Mouse (Mus musculus): Measurements from ENCODE around the gene Plagl2. TPM values are rescaled to one million over a fixed set of nuclear protein-coding genes. Genes with fewer than 3 reads are reported as not detected.

Plagl2 gene
- total RNA-seq, 1 experiment from 2014 or later = 7.0 TPM

GRCm38 (mm10) chr2:153208149-153208548, 33.1 kb downstream of the Plagl2 start:
- no peak for ATAC-seq (ENCODE audit: extremely low read depth, insufficient number of reproducible peaks, low FRiP score, poor library complexity, severe bottlenecking)

DNA sequence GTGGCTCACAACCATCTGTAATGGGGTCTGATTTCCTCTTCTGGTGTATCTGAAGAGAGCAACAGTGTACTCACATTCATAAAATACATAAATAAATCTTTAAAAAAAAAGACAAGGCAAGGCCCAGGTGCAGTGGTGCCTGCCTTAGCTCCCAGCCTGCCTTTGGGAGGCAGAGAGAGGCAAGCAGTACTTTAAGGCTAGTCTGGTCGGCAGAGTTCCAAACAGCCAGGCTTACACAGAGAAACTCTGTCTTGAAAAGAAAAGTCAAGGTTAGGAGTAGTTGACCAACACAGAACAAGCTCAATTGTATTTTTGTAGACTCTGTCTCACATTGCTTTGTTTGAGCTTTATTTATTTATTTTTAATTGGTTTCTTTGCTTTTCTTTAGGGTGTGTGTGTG, 38.5 kb downstream of the Plagl2 start:
- no peak for ATAC-seq (ENCODE audit: extremely low read depth, insufficient number of reproducible peaks, low FRiP score, poor library complexity, severe bottlenecking)

DNA sequence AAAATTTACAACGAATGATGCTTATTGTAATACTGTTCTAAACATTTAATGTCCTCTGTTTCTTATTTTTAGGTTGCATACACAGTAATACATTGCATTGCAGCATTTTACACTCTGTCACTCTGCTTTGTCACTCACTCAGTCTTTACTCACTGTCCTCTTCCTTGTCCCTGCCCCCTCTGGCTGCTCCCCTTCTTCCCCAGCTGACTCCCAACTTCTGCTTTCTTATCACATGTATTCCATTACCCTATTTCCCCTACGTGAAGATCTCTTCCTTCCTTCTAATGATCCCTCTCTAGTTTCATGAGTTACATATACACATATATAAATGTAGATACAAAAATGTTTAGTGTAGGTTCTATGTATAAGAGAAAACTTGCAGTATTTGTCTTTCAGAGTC, 42.1 kb downstream of the Plagl2 start:
- 0 out of 2 replicates have a peak, but pooled peaks have one; percentile 13 for ATAC-seq (ENCODE audit: extremely low read depth, insufficient number of reproducible peaks, low FRiP score, poor library complexity, severe bottlenecking)

DNA sequence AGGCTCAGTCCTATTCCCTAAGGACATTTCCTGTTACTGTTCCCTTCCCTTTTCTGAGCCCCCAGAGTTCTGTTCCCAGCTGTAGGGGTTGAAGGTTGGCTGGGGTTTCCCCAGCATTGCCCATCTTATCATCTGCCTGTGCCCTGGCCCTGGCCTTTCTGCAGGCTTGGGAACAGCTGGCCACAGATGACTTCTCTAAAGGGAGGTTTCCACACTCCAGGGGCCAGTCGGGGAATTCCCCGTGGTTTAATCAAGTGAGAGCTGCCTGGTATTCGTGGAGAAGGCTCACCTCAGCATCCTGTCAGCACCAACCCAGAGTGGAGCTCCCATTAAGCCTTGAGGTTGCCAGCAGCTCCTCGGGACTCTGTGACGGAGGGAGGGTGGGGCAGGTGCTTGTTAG, 42.7 kb downstream of the Plagl2 start:
- ATAC-seq (ENCODE audit: extremely low read depth, insufficient number of reproducible peaks, low FRiP score, poor library complexity, severe bottlenecking) = no peak

GRCm38 (mm10) chr2:153194255-153194654, 47.0 kb downstream of the Plagl2 start:
- no peak for ATAC-seq (ENCODE audit: extremely low read depth, insufficient number of reproducible peaks, low FRiP score, poor library complexity, severe bottlenecking)

DNA sequence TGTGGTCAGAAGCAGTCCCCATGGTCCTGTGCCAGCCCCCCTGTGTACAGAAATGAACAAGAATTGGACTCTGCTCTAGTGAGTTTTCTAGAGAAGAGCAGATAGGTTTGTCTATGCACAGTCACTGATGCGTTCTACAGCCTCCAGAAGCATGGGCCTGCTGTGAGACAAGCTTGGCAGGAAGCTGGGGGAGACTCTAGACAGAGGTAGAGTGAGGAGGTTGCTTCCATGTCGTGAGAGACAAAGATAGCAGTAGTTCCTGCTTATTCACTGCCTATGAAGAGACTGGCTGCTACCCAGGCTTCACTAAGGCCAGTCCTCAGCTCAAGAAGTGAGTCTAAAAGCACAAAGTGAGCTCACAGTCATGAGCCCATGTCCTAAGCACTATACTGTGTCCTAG, 50.0 kb downstream of the Plagl2 start:
- no peak for ATAC-seq (ENCODE audit: extremely low read depth, insufficient number of reproducible peaks, low FRiP score, poor library complexity, severe bottlenecking)

- ATAC-seq (ENCODE audit: extremely low read depth, insufficient number of reproducible peaks, low FRiP score, poor library complexity, severe bottlenecking) = no peak
These were observed 53.4 kb downstream of the Plagl2 start for GRCm38 (mm10) chr2:153187848-153188247.

- no peak for ATAC-seq (ENCODE audit: extremely low read depth, insufficient number of reproducible peaks, low FRiP score, poor library complexity, severe bottlenecking)
These were observed 55.0 kb downstream of the Plagl2 start for GRCm38 (mm10) chr2:153186176-153186591.

GRCm38 (mm10) chr2:153179961-153180360, 61.3 kb downstream of the Plagl2 start:
- ATAC-seq (ENCODE audit: extremely low read depth, insufficient number of reproducible peaks, low FRiP score, poor library complexity, severe bottlenecking) = no peak

DNA sequence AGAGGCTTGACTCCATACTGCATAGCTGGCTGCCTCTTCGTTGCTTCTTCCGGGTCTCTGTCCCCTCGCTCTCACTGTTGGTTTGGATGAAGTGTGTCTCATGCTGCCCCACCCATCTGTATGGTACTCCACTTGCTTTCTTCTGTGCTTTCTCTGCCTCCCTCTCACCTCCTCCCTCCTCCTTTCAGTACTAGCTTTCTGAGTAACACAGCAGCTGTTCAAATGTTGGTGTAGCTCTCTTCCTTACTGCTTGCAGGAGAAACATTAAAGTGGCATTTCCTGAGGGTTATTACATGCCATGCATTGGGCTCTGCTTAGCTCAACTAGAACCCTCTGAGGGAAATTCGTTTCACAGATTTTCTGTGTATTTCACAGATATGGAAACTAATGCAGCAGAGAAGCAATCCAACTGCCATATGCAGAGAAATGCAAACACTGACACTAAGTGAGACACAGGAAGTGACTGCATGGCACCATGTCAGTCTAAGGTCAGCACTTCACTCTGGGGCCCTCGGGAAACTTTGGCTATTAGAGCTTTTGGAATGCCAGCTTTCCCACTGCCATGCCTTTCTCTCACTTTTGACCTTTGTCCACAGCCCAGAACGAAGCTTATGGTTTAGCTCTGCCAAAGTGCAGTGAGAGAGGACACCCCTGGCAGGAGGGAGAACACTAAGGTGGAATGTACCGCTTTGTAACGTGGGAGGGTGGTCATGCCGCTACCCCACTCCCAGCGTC, 61.9 kb downstream of the Plagl2 start:
- ATAC-seq (ENCODE audit: extremely low read depth, insufficient number of reproducible peaks, low FRiP score, poor library complexity, severe bottlenecking) = no peak

Other genes with a start within 250 kb of the Plagl2 start
- 53.9 and 54.3 TPM in 2 replicates for gene Pdrg1, start 226.0 kb downstream of the Plagl2 start, total RNA-seq (2017)
- gene Xkr7, start 209.6 kb downstream of the Plagl2 start, total RNA-seq (2017) = not detected in 2 replicates
- not detected in 2 replicates for gene Ccm2l, start 175.5 kb downstream of the Plagl2 start, total RNA-seq (2017)
- 252 and 289 TPM in 2 replicates for gene Hck, start 133.0 kb downstream of the Plagl2 start, total RNA-seq (2017)
- 44.8 and 59.6 TPM in 2 replicates for gene Tm9sf4, start 80.1 kb downstream of the Plagl2 start, total RNA-seq (2017)
- gene Tspyl3, start 16.0 kb downstream of the Plagl2 start, total RNA-seq (2017) = 7.7 and 8.5 TPM in 2 replicates
- 19.2 and 20.0 TPM in 2 replicates for gene Pofut1, start 107 bp upstream of the Plagl2 start, total RNA-seq (2017)
- 44.6 and 51.1 TPM in 2 replicates for gene Kif3b, start 50.0 kb upstream of the Plagl2 start, total RNA-seq (2017)
- 66.5 and 68.7 TPM in 2 replicates for gene Asxl1, start 104.4 kb upstream of the Plagl2 start, total RNA-seq (2017)